Mouse (Mus musculus) retina, postnatal 7 days (tissue): ENCODE measurements around the gene Rbpj.

Experiments
- DNase-seq: peaks from one replicate; pipeline ENCODE4 v3.0.0-alpha.2; 2012; ENCODE audit warnings: low read depth, low spot score

Rbpj gene

DNA sequence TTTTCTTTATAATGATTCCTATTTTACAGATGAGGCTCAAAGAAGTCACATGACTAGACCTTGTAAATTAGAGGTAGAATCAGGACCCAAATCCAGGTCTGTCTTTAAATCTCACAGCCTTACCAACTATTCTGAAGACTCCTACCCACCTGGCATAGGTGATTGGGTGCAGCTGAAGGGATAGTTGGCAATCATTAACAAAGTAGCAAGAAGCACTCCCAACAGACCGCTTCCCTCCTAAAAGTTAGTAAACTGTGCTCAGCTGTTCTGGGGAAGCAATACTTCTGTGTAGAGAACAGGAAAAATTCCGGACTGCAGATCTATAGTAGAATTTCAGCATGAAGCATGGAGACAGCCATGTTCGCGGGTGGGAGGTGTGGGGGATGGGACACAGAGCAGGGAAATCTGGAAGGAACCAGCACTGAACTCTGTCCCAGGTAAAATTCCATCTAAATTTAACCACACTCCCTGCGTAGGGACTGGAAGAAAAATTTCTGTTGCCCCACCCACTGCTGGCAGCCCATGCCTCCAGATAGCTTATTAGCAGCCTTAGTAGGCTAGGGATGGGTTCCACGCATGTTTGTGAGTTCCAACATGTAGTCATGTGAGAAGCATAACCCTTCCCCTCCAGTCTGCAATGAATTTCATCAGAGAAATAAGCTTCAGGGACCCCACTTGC is 3.3 kb downstream of the Rbpj start:
- DNase-seq, result no peak

DNA sequence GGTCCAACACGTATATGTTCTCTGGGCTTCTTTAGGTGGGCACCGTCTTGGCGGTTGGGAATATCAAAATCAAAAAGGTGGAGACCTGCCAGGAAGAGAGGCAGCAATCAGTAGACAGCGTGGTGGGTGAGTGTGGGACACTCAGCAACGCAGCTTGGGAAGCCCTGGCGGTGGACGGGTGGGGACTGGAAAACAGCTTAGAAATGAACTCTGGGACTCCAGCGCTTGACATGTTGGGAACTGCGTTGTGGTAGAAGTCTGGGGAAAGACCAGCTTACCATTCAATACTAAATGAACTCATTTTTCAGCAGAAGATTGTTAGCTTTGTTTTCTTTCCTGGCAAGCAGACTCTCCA is 3.8 kb downstream of the Rbpj start:
- no peak for DNase-seq

DNA sequence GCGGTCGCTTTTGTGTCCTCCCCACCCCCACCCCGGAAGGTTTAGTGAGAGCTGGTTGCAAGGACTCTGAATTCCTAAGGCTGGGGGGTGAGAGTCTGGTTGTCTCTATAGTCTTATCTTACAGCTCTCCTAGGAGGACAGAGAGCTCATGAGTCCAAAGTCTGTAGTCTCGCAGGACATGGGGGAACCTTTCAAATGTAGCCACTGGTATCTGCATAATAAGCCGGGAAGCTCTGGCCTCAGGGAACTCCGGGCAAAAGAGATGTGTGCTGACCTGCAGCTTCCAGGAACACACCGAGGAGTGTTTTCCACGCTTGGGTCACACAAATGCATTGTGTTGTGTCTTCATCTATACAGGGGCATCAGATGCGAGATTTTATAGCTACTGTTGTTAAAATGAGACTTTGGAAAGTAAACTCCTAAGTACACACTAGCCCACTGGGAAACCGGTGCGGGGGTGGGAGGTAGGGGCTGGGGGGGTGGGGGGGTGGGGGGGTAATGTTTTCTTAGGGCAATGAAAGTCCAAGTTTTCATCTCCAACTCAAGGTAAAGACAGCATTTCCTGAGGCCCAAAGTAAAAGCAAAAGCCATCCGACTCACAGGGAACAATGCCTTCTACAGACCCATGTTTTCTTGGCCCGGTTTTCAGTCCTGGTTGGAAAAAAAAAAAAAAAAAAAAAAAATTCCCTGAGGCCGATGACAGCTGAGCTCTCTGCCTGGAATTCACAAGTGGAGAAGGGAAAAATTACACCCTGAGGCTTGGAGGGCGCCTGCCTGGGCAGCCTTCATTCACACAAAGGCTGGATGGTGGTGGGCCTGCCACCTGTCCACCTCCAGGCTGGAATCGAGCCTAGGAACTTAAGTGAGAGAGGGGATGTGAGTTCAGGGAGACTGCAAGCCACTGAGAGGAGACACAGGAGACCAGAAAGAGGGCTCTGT is 4.5 kb downstream of the Rbpj start:
- no peak for DNase-seq

DNA sequence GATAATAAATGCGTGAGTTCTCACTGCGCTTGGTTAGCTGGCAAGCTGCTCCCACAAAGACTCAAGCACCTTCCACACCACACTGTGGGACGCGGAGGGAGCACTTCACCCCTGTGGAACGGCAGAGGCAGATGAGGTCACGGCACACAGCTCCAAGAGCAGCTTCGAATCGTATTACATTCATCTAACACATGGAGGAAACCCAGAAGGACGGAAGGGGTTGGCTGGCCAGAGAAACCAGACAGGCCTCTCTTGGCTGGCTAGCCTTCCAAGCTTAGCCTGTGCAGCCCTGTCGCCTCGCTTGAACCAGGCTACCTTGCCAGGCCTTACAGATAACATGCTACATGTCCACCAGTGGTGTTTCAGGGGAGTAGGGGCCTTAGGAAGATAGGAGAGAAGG is 6.5 kb downstream of the Rbpj start:
- DNase-seq, result no peak

DNA sequence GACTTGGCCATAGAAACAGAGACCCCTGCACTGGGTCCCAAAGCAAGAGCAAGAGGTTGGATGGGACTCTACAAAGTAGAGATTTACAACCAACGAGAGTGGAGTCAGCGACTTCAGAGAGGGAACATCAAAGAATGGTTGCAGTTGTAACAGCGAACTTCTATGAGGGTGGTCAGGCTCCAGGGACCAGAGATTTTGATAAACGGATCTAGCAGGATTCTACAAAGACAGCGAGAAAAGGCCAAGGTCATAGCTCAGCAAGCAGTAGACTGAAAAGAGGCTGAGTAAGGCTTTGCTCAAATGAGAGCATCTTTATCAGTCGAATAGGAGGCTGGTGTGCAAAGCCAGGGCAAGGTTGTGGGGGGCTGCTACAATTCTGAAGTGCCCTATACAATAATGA is 13.2 kb downstream of the Rbpj start:
- DNase-seq, result no peak

DNA sequence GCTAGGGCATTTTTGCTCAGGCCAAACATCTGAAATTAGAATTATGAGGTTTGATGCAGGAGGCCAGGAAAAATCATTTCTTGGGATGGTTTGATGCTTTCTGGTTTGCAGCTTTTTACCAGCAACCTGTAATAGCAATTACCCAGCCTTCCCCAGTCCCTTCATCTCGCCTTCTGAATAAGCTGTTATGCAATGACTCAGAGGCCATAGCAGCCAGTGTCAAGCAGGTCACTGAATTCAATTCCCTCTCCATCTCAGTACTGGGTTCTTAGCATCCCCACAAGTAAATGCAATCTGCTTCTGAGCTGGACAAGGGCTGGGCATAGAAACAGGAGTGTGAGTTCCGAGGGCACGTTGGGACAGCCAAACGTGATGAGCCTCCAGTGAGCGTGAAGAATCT is 13.9 kb downstream of the Rbpj start:
- DNase-seq, result no peak

DNA sequence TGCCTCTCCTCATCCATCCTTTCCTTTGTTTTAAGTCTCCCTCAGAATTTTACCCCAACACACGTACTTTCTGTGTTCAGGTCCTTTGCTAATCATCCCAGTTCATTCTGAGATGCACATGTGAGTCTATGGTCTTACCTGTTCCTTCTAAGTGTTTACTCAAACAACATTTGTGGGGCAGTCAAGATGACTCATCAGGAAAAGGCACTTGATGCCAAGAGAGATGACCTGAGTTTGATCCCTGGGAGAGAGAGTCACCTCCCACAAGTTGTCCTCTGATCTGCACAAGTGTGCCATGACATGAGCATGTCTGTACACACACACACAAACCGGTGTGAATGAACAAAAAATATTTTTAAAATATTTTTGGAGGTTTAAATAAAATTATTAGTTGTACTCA is 15.1 kb downstream of the Rbpj start:
- DNase-seq, result no peak

DNA sequence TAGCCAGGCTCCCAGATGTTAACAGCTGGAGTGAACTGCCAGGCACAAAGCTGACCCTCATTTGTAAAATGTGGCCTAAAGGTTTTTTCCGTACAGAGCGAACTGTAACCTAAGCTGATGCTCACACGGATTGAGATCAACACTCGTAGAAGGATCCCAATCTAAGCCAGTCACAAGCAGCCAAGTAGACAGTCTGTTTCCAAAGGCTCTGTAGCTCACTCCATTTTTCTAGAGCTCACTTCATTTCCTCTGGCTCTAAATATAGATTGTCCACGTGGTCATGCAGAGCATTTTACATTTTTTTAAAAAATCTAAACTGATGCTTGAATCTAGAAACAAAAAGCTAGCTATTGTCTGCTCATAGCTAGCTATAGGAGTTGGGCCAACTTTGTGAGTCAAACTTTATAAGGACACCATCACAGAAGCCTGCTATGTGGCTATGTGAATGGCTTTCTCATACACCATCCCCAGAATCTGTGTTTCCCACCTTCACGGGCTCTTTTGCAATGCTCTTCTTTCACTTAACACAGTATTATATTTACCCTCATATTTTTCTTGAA is 19.2 kb downstream of the Rbpj start:
- DNase-seq, result no peak

DNA sequence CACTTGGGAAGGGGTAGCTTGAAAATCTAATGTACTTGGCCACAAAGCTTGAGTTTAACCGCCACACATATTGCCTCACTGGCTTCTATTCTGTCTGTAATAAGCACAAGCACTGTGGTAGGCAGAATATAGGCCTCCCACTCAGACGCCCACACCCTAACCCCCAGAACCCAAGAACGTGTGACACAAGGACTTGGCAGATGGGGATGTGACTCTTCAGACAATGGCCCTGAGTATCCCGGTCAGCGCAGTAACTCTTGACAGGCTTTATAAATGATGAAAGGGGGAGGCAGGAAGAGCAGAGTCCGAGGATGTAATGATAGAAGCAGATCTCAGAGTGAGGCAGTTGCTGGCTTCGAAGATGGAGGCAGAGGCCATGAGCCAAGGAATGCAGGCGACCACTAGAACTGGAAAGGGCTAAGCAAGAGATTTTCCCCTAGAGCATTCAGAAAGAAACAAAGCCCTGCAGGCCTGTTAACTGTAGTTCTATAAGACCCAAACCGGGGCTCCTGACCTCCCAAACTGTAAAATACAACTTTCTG is 20.1 kb downstream of the Rbpj start:
- no peak for DNase-seq

DNA sequence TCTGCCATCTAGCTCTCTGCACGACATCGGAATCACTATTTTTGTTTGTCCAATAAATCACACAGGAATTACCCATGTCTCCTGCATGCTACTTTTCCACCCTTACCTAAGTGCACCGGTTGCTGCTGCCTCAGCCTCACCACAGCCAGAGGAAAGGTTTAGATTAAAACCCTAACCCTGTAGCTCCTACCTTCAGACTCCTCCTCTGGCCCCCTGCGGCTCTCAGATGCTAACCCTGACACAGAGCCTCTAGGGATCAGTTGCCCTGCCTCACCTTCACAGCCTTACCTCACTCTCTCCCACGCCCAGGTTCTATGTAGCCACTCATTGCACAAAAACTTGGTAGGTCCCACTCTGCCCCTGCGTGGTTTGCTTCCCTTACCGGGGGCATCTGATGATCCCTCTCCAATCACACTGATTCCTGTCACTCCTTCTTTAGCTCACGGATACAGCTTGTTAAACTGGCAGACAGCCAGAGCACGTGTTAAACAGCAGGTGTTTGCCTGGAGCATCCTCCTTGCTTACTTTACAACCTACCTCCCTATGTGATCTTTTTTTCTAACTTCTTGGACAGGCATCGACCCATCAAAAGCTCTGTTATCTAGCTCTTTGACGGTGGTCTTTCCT is 21.1 kb downstream of the Rbpj start:
- DNase-seq, result no peak

DNA sequence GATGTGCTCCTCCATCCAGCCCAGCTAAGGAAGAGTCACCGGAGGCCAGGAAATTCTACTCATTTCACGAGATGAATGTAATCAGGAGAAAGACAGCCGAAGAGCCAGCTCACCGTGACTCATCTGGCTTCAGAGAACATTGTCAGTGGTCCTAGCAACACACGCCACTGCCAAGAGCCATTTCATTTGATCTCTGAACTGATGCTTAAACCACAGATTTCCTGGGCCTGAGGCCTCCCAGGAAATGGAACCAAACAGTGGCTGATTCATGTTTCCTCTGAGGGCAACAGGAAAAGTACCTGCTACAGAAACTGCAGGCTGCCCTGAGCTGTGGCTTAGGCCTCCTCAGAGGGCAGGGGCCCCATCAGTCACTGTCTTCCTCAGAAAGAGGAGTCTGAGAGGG is 24.7 kb downstream of the Rbpj start:
- DNase-seq, result no peak

DNA sequence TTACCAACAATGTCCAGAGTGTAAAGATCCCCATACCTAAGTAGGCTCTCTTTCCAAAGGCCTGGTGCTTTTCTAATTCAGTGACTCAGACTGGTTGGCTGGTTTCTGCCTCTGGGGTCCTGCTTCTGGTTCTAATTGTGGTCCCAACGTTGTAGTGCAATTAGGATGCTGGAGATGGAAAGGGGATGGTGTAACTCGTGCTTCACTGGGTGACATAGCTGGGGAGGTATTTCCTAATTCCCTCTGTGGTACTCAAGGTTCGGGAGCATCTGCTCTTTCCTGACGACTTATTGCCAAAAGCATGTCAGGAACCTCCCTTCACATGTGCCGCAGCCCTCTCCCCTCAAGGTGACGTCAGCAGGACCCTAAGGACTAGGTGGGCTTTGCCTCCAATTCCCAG is 27.8 kb downstream of the Rbpj start:
- no peak for DNase-seq

DNA sequence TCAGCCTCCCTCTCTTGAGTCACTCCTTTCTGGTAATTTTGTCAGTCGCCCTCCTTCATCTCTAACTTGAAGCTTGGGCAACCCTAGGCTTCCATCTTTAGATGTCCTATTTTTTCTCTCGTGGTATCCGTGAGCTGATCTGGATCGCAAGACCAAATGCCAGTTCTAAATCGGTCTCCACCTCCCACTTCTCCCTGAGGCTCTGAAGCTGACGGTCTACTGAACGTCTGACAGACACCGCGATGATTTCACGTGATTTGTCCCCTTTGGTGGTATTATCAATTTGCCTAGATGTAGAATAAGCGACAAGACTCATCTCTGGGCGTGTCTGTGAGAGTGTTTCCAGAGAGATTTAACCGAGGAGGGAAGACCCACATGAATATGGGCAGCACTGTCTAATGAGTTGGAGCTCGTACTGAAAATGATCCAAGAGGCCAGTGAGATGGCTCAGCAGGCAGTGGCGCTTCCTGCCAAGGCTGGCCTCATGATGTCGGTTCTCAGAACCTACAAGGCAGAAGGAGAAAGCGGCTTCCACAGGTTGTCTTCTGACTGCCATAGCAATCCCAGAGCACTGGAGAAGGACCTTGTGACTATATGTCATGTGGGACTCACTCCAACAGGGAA is 28.7 kb downstream of the Rbpj start:
- DNase-seq, result no peak

DNA sequence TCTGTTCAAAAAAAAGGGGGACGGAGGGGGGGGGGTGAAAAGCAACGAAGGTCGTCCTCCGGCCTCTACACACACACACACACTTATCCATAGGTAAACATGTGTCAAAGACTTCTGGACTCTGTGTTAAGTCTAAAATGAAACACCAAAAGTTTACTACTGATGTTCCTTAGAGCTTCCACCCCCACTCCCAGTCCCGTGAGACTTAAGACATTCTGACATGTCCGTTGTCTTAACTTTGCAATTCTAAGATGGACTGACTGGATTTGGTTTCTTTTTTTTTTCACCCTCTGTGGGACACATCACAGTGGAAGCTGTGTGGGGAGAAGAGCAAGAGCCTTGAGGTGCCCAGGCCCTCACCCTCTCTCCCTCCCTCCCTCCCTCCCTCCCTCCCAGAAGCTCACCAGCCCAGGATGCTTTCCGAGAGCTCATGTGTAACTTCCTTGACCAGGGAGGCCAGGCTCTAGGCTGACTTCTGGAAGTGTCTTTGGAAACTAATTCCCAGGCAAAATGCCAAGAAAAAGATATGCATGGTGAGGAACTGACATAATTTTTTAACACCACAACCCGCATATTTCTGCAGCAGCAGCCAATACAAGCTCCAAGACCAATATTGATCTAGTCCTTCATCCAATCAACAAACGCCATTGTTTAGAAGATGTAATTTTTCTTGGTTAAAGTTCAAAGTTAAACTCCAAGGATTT is 31.0 kb downstream of the Rbpj start:
- no peak for DNase-seq

DNA sequence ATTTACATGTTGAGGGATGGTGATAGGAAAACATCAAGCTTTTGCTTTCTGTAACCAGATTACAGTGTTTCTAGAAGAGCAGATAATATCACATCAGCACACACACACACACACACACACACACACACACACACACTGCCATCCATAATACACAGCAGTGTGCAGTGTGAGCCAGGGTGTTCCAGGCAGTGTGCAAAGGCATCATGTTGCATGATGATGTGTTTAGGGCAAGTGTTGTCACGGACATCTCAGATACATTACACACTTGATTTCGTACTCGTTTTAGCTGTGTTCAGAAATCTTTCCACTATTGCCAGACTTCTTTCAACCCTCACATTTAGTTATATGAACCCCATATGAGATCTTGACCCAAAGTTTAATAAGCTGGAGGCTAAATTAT is 33.6 kb downstream of the Rbpj start:
- DNase-seq, result no peak

DNA sequence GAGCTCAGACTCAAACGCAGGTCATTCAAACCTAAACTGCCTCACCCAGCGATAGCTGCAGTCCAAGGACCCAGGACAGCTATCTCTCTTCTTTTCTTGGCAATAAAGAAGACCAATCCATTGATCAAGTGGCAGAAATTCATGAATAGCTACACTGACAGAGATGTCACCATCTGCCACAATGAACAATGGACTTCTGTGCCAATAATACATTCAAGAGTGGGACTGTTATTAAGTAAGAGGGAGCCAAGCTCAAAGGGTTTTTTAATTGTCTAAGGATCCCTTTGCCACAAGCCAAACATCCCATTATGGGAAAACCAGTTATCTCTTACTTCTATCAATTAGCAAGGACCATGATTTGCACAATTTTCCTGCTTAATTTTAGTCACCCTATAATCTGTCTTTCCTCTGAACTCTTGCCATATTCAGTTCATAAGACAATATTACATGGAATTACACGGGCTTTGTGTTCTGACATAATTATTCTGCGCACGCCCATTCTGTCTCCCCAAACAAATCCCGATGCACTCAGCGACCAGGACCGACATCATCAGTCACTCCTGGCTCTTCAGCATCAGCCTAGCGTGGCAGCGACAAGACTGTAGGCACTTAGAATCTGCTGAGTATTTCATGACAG is 34.7 kb downstream of the Rbpj start:
- DNase-seq, result no peak

DNA sequence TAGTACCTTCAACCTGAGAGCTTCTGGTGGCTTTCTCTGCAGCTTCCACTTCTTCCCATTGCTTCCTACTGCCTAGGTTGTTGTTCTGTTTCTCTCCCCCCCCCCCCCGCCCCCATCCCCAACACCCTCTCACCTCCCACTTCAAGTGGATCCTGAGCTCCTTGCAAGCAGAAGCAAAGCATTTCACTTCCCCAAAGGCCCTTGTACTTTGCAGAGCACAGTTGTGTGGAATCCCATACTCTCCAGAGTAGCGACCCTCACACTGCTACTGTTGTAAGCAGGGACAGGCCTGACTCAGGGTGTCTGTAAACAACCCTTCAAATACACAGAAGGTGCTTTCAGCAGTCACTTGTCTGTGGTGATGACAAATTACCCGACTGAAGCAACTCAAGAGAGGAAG is 37.3 kb downstream of the Rbpj start:
- DNase-seq, result no peak

DNA sequence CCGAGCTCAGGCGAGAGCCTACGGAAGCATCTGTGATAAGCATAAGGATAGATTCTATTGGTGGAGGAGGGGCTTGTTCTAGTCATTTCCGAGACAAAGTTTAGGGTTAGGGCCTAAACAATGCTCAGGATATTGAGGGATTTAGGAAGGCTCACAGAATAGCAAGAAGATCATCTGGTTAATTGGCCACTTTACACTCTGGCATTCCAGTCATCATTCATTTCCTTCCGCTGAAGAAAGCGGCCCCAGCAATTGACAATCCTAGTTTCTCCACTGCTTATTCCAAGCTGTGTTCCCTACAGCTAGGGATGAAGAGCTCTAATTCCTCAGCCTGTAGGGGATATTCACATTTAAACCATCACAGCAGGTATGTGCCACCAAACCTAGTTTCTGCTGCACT is 39.8 kb downstream of the Rbpj start:
- no peak for DNase-seq

DNA sequence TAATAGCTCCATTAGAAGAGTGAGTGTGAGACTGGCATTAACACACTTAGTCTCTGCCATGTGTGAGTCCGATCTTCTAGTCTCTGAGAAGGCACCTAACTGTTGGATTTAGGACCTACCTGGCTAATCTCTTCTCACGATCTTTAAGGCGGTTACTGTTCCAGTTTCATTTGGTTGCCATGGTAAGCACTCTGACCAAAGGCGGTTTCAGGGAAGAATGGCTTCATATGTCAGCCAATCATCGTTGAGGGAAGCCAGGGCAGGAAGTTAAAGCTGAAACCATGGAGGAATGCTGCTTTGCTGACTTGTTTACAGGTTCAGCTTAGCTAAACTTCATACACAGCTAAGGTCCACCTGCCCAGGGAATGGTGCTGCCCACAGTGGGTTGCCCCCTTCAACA is 41.4 kb downstream of the Rbpj start:
- DNase-seq, result no peak

DNA sequence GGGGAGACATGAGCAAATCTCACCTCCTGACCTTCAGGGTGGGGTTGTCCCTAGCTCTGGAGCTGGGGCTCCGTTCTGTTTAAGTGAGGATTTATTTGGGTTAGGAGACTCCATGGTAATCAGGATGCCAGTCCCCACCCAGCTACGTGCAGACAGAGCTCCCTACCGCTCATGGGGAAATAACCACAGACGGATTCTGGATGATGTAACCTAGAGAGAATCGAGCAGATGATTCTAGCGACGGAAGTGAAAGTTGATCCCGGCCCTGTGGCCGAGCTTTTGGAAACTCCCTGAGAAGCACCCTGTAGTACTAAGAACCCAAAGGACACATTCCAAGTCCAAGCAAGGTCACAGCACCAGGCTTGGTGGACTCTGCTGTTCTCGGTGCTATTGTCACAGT is 43.5 kb downstream of the Rbpj start:
- DNase-seq, result no peak

DNA sequence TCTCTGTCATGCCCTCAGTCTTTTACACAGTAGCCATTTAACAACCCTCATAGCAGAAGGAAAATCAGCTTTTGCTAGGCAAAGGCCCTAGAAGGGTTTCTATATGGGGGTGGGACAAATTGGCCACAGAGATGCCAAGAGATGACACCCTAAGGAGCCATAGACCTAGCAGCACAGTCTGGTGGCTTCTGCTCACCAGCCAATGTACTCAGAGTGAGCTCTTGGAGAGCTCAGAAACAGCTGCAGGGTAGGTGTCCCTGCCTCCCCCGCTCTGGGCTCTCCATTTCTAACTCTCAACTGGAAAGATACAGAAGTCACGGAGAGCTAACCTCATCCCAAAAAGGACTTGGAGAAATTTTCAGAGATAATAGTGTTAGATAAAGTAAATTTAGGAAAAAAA is 44.0 kb downstream of the Rbpj start:
- no peak for DNase-seq
